Mouse (Mus musculus) bone marrow macrophage, adult 2 months (primary cell): Measurements from ENCODE around the gene Lhfpl2.

Source experiments
- CTCF ChIP-seq: IDR thresholded peaks from 2 replicates; pipeline ENCODE4 v1.5.1; 2012; ENCODE audit warnings: low read depth, mild to moderate bottlenecking, low read length, moderate library complexity
- POLR2A ChIP-seq: IDR thresholded peaks from 2 replicates; pipeline ENCODE4 v1.6.1; 2012; ENCODE audit warnings: mild to moderate bottlenecking, low read depth, low read length, borderline replicate concordance

DNA sequence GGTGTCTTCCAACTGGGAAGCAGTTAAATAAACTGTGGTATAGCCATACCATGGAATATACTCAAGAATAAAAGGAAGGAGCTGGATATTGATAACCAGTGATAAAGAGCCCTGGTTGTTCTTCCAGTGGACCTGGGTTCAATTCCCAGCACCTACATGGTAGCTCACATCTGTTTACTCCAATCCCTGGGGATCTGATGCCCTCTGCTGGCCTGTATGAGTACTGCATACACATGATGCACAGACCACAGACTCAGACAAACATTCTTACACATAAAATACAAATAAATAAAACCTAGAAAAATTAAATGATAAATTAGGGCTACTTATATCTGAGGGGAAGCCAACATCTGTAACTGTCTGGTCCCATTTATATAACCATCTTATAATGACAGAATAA, 151.3 kb downstream of the Lhfpl2 start:
- TF ChIP-seq POLR2A (no peak), CTCF (no peak)
